Comparison of ENCODE assay signal across 15 mouse cellular contexts in genomic region chr16:37655756-37656347, GRCm38 (mm10). TPM values are rescaled to one million over a fixed set of nuclear protein-coding genes. Genes with fewer than 3 reads are reported as not detected.
DNase-seq lines count a peak whose midpoint lies in the region; ATAC-seq and TF ChIP-seq lines count a peak whose summit lies in the region.
"Had no signal": no experiment of that assay in that cellular context is flagged by ENCODE, and none has a peak within 500 bp of the region (broad histone marks: within the 10 kb centered on the region; RNA-seq: fewer than 3 reads in every experiment).

No protein-coding gene starts in this region.

- DNase-seq in hindbrain, embryonic 11.5 days (ENCODE audit: low spot score) = peak; percentile 22
- no peak for DNase-seq in hindbrain, postnatal 0 days (ENCODE audit: low spot score)
- DNase-seq in thymus, postnatal 14 days = peak; percentile 9
- DNase-seq in thymus, adult 18-20 months = no peak
- peak; percentile 35 to 60 for DNase-seq in kidney, postnatal 25 days
- DNase-seq: adrenal gland, postnatal 25 days; cerebellum, adult 11 months; heart, adult 18-20 months; liver, embryonic 13.5 days; lung, postnatal 10 days had no signal

- no peak for TF ChIP-seq CTCF in hindbrain, postnatal 0 days (IDR thresholded peaks at IDR 0.05; ENCODE audit: low read depth)

- H3K27me3 ChIP-seq in hindbrain, embryonic 11.5 days (ENCODE audit: control insufficient read depth, insufficient read depth, low read length) = no peaks in the 10 kb centered on the region
- no peaks in the 10 kb centered on the region for H3K27me3 ChIP-seq in hindbrain, postnatal 0 days (ENCODE audit: insufficient read depth, low read length)
- no peaks in the 10 kb centered on the region for H3K27me3 ChIP-seq in neural tube, embryonic 13.5 days
- H3K27me3 ChIP-seq: liver, embryonic 13.5 days had no signal

- H3K9me3 ChIP-seq in hindbrain, embryonic 11.5 days (ENCODE audit: control insufficient read depth, low read length) = no peaks in the 10 kb centered on the region
- H3K9me3 ChIP-seq in hindbrain, postnatal 0 days (ENCODE audit: low read length) = no peaks in the 10 kb centered on the region
- H3K9me3 ChIP-seq in neural tube, embryonic 13.5 days = no peaks in the 10 kb centered on the region
- H3K9me3 ChIP-seq: liver, embryonic 13.5 days had no signal

- no peak overlapping the region for H3K4me2 ChIP-seq in hindbrain, embryonic 11.5 days (replicated peaks; ENCODE audit: low read depth, low read length)
- no peak overlapping the region for H3K4me2 ChIP-seq in hindbrain, postnatal 0 days (ENCODE audit: low read depth, low read length)
- no peak overlapping the region for H3K4me2 ChIP-seq in neural tube, embryonic 13.5 days
- H3K4me2 ChIP-seq: liver, embryonic 13.5 days had no signal

- H3K36me3 ChIP-seq in hindbrain, embryonic 11.5 days (ENCODE audit: control insufficient read depth, insufficient read depth, low read length) = no peaks in the 10 kb centered on the region
- H3K36me3 ChIP-seq in hindbrain, postnatal 0 days (ENCODE audit: insufficient read depth, low read length) = no peaks in the 10 kb centered on the region
- no peaks in the 10 kb centered on the region for H3K36me3 ChIP-seq in neural tube, embryonic 13.5 days

- H3K4me1 ChIP-seq in hindbrain, embryonic 11.5 days (replicated peaks; ENCODE audit: control insufficient read depth, insufficient read depth, low read length) = peaks cover 5% of the 10 kb centered on the region; the same call in 1 of the 2 replicates
- H3K4me1 ChIP-seq in hindbrain, postnatal 0 days (ENCODE audit: insufficient read depth, low read length) = peaks cover 14% of the 10 kb centered on the region; the same call in 1 of the 2 replicates
- H3K4me1 ChIP-seq in neural tube, embryonic 13.5 days (replicated peaks) = peaks cover 37% of the 10 kb centered on the region

- ATAC-seq in hindbrain, embryonic 11.5 days (ENCODE audit: low FRiP score) = peak; percentile 8; the same call in 1 of the 2 replicates
- ATAC-seq in hindbrain, postnatal 0 days = no peak
- no peak for ATAC-seq in neural tube, embryonic 13.5 days (ENCODE audit: low read depth)
- no peak for ATAC-seq in megakaryocyte, adult 5-6 weeks (ENCODE audit: poor library complexity, severe bottlenecking)
- no peak for ATAC-seq in megakaryocyte progenitor cell, adult 5-6 weeks (replicated peaks; ENCODE audit: poor library complexity)
- ATAC-seq: CD4-positive, CD25-positive, alpha-beta regulatory T cell, adult 4 months had no signal

- no peak overlapping the region for H3K9ac ChIP-seq in hindbrain, embryonic 11.5 days (ENCODE audit: low read depth, low read length)
- H3K9ac ChIP-seq in hindbrain, postnatal 0 days (replicated peaks; ENCODE audit: low read length) = no peak overlapping the region
- no peak overlapping the region for H3K9ac ChIP-seq in neural tube, embryonic 13.5 days
- H3K9ac ChIP-seq: liver, embryonic 13.5 days had no signal

- WGBS in hindbrain, embryonic 11.5 days = 14% methylated on average over 4 of the region's 4 CpGs
- 5% methylated on average over 4 of the region's 4 CpGs for WGBS in hindbrain, postnatal 0 days
- WGBS in neural tube, embryonic 13.5 days = 12% methylated on average over 4 of the region's 4 CpGs

- no peak overlapping the region for H3K4me3 ChIP-seq in hindbrain, embryonic 11.5 days (ENCODE audit: low read depth, low read length)
- H3K4me3 ChIP-seq in hindbrain, postnatal 0 days (ENCODE audit: low read length) = no peak overlapping the region
- H3K4me3 ChIP-seq in neural tube, embryonic 13.5 days = no peak overlapping the region
- H3K4me3 ChIP-seq: erythroblast, embryonic 14.5 days; liver, embryonic 13.5 days had no signal

- H3K27ac ChIP-seq in hindbrain, embryonic 11.5 days (ENCODE audit: low read depth, low read length) = no peak overlapping the region
- no peak overlapping the region for H3K27ac ChIP-seq in hindbrain, postnatal 0 days
- H3K27ac ChIP-seq in neural tube, embryonic 13.5 days (replicated peaks) = peak overlapping the region; percentile 33; the same call in 1 of the 2 replicates

RNA-seq across cellular contexts. Expression of gene Ndufb4, which starts 1.6 kb away (rescaled TPM):
- 54.0 and 60.0 TPM in 2 replicates for polyA plus RNA-seq in hindbrain, embryonic 11.5 days (2014; fragmentation: Nextera tagmentation; extraction: Ambion mirVana)
- 23.0 and 31.3 TPM in 2 replicates for total RNA-seq in hindbrain, postnatal 0 days (2014; rRNA removed)
- polyA plus RNA-seq in hindbrain, postnatal 0 days (2015; fragmentation: Nextera tagmentation; extraction: Ambion mirVana) = 99.2 and 100 TPM in 2 replicates
- 68.9 and 85.0 TPM in 2 replicates for polyA plus RNA-seq in neural tube, embryonic 13.5 days (2015; fragmentation: Nextera tagmentation; extraction: Ambion mirVana)
- total RNA-seq in megakaryocyte, adult 5-6 weeks (2015) = 35.2 and 58.3 TPM in 2 replicates
- 11.5 TPM in 2 replicates for total RNA-seq in megakaryocyte, adult 5-6 weeks (2017)
- 29.7 and 53.1 TPM in 2 replicates for total RNA-seq in megakaryocyte progenitor cell, adult 5-6 weeks (2015)
- total RNA-seq in megakaryocyte progenitor cell, adult 5-6 weeks (2017) = 13.1 and 26.8 TPM in 2 replicates

Comparison
In these comparisons a context has a peak if more than half of its experiments do, and no peak if none do; other contexts are left out.
1. DNase-seq: peak in hindbrain, embryonic 11.5 days (single experiment), thymus, postnatal 14 days (single experiment) and kidney, postnatal 25 days (2 of 2); none in hindbrain, postnatal 0 days (single experiment) and thymus, adult 18-20 months (0 of 2).